Mouse (Mus musculus) urinary bladder, postnatal 4 days (tissue): ENCODE data around the gene Rin1.

Experiments used
- DNase-seq, 2 experiments: peaks; one replicate each; pipeline ENCODE4 v3.0.0; 2021 to 2022; ENCODE audit warnings: low spot score in 2 of 2

Gene Rin1

DNA sequence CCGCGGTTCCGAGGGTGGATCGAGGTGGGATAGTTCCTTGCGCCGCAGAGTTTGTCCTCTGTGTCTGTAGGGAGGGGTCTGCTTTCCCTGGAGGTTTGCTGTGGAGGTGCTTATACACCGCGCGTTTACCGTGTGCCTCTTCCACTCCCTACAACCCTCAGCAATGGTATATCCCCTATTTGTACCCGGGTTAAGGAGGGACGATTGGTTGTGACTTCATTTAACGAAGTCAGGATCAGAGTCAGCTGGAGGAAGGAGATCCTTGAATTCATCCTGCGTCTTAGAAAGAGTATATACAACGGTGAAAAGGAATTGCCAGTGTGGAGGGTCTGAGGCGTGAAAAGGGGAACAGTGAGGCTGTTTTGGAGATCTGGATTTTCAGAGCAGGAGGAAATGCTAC lies 8.7 kb upstream of the Rin1 start:
- no peak for DNase-seq

GRCm38 (mm10) chr19:5045531-5045930 lies 4.8 kb upstream of the Rin1 start:
- DNase-seq: no peak

GRCm38 (mm10) chr19:5048138-5049056 lies 1.9 kb upstream of the Rin1 start:
- DNase-seq: no peak

DNA sequence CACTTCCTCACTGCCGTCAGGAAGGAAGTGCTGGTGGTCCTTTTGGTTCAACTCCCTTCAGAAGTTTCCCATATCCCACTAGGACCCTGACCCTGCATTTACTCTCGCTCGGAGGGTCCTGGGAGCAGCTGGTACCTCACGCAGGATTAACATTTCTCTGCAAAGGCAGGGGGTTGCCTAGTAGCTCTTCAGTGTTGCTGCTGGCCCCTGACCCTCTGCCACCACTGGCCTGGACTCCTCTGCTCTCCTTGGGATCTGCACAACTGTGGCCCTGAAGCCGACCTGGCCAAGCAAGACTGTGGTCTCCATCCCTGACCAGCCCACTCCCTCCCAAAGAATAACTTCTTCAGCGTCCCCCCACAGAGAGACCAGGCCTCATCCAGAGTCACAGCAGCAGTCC lies 956 bp upstream of the Rin1 start:
- DNase-seq: no peak

GRCm38 (mm10) chr19:5051031-5051430 lies 750 bp downstream of the Rin1 start:
- DNase-seq: no peak

DNA sequence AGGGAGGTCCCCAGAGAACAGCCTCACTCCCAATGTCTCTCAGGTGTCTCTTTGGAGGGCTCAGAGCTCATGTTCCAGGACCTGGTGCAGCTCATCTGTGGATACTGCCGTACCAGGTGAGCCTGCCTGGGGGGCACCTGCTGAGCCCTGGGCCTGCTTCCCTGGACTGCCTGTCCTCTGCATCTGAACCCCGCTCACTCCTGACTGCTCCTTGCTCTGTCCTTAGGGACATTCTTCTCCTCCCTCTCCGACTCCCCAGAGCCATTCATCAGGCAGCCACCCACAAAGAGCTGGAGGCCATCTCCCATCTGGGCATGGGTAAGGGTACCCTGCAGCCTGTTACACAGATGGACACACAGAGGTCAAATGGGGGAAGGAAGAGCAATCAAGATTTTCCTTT lies 1.2 kb downstream of the Rin1 start:
- no peak for DNase-seq

DNA sequence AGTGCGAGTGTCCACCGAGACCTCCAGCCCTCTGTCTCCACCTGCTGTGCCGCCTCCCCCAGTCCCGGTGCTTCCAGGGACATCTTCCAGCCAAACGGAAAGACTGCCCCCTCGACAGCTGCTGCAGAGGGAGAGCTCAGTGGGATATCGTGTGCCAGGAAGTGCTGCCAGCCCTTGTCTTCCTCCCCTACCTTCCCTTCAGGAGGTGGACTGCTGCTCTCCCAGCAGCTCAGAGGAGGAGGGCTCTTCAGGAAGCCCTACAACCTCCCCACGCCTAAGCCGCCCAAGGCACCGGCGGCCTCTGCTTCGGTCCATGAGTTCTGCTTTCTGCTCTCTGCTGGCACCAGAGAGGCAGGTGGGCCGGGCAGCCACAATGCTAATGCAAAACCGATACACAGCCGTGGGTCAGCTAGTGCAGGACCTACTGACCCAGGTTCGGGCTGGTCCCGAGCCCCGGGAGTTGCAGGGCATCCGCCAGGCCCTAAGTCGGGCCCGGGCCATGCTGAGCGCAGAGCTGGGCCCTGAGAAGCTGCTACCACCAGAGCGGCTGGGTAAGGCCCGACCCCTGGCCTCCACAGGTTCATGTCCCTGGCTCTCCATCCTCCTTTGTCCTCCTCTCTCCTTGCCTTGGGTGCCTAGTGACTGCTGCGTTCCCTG lies 2.0 kb downstream of the Rin1 start:
- no peak for DNase-seq

DNA sequence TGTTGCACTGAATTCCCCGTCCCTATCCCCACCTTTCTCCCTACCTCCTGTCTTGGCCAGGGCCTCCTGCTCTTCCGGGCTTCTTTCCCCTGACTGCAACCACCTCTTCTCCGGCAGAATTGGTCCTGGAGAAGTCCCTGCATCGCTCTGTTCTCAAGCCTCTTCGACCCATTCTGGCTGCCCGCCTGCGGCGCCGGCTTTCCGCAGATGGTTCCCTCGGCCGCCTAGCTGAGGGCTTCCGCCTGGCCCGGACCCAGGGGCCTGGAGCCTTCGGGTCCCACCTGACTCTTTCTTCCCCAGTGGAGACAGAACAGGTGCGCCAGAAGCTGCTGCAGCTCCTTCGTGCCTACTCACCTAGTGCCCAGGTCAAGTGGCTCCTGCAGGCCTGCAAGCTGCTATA lies 2.6 kb downstream of the Rin1 start:
- no peak for DNase-seq

DNA sequence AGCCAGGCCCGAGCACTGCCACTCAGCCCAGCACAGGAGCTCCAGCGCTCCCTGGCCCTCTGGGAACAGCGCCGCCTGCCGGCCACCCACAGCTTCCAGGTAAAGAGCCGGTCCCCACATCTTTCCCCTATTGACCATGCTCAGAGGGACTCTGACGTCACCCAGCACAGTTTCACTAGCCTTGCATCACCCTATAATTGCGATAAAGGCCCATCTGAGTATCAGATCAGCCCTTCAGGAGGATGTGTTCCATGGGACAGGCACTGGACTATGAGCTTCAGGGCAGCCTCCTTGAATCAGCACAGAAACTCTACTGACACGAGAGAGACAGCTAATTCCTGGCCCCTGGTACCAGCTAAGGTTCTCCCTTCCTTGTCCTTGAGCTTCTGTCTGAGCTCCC lies 3.6 kb downstream of the Rin1 start:
- no peak for DNase-seq

- DNase-seq: no peak
Measured at GRCm38 (mm10) chr19:5056251-5056650, 6.0 kb downstream of the Rin1 start.

DNA sequence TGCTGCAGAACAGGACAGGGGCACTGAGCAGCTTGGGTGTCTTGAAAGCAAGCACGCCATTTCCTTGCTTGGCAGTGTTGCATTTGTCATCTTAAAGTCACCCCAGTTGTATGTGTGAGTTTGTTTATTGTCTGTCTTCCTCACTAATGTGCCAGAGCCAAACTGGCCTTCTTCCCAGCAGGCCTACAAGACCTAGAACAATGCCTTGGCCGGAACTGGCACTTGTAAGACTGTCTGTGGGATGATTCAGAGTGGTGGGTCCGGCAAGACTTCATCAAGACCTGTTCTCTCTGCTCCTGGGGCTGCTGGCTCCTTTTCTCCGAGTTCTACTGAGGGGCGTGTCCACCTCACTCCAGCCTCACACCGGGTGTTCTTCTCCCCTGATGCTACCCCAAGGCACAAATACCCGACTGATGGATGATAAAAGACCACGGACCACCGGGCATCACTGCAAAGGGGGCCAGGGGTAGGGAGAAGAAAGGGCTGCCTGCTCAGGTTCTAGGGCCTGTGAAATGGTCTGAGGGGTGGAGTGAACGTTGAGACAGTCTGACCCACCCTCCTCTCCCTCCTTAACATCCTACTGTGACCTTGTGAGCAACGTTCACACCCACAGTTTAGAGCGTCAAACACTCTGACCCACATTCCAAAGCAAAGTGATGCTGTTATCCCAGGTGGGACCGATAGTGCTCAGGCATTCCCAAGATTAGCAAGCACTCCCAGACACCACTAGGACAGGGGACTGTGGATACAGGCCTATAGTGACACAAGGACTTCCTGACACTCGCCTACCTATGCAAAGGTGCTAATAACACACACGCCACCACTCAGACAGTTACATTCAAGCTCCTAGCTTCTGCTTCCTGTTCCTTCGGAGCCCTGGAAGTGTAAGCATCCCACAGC lies 7.8 kb downstream of the Rin1 start:
- DNase-seq: no peak

DNA sequence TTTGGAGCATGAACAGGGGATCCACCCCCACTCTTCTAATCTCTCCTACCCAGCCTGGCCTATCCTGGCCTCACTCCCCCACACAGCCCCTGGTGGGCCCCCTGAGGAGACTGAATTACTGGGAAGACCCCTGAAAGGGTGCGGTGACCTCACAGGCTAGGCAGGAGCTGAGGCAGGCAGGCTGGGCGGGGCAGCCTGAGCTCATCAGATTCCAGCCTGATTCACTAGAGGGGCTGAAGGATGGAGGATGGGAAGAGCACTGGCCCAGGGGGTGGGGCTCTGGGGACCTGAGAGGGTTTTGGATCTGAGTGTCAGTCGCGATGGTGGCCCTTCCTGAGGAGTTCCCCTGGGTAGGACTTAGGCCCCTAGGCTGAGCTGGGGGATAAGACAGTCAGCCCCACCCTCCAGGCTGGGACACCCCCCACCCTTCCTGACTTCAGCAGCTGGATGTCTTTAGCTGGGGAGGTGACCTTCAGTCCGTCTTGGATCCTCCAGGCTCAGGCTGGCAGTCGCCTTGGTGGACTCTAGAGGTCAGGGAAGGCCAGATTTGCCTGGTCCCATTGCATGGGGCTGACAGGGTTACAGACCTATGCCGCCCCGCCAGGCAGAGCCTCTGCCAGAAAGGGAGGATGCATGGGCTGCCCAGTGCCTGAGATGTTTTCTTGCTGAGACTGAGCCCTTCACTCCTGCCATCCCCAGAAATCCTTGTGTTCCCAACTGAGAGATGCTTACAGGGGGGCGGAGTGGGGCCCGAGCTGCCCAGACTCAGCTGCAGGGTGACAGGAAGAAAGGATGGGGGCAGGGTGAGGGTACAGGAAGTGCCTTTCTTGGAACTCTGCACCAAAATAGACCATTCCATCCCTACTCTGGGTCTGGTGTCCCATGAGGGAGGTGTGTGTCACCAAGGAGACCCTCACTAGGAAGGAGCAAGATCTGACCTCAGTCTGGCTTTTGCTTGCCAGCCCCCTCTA lies 8.8 kb downstream of the Rin1 start:
- DNase-seq: peak in 1 of 2 experiments; percentile 49

- DNase-seq: peak in 1 of 2 experiments; percentile 68
Measured at GRCm38 (mm10) chr19:5060365-5061330, 10.4 kb downstream of the Rin1 start.

DNA sequence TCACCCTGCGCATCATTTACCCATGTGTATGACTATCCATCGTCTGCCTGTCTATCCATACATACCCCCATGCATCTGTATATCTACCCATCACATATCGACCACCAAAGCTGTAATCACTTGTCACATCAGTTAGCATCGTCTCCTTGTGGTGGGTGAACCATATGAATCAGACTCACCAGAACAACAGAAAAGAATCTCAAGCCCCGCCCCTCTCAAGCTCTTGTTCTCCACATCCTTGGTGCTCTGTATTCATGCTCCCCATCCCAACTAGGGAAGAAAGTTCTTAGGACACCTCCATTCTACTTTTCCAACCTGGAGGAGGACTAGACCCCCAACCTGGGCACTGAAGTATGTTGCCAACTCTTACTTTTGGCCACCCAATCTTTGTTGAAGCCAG lies 11.8 kb downstream of the Rin1 start:
- no peak for DNase-seq

DNA sequence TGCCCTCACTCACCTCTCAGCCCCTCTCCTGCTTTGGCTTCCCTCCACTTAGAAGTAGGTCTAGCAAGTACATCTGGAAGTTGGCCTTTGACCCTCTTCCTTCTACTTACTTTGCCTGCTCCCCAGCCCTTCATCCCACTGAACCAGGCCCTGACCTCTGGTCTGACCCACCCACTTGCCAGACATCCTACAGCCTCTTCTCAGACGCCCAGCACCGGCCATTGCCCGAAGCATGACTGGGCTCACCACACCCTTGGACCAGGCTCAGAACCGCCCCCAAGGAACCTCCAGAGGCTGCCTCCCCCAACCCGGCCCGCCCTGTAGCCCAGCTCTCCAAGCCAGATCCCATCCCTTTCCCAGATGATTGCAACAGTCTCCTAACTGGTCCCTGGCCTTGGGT lies 12.2 kb downstream of the Rin1 start:
- DNase-seq: peak in 1 of 2 experiments; percentile 66

DNA sequence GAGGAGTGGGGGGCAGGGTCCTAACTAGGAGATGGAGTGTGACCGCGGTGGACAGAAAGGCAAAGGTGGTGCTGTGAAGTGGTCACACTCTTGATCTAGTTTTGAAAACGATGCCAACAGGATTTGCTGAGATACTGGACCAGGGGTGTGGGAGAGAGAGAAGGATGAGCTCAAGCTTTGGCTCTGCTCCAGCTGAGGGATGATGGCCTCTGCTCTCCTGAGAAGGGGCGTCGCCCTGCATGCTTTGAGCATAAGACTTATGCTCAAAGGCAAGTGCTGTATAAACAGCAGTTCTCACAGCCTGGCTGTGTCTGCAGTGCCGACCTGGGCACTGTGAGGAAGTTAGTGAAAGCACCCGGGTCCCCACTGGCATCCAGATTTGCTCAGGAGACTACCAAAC lies 14.8 kb downstream of the Rin1 start:
- DNase-seq: peak in 1 of 2 experiments; percentile 79

- no peak for DNase-seq
Measured at GRCm38 (mm10) chr19:5067040-5067799, 16.9 kb downstream of the Rin1 start.

DNA sequence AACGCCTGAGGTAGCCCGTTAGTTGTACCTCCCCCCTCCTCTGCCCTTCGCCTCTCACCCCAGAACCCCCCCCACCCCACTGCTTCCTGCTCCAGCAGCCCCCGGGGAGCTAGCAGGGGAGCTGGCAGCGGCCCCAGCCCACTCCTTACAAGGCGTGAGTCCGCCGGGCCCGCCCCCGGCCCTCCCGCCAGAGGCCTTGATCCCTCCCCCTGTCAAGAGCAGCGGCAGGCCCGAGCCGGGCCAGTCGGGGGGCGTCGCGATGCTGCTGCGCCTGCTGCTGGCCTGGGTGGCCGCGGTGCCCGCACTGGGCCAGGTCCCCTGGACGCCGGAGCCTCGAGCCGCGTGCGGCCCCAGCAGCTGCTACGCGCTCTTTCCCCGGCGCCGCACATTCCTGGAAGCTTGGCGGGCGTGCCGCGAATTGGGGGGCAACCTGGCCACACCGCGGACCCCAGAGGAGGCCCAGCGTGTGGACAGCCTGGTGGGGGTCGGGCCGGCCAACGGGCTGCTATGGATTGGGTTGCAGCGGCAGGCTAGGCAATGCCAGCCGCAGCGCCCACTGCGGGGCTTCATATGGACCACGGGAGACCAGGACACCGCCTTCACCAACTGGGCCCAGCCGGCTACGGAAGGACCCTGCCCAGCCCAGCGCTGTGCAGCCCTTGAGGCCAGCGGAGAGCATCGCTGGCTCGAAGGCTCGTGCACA lies 17.7 kb downstream of the Rin1 start, which contains the start of gene Cd248:
Gene Cd248 (plus strand): TSS at position 212 of the 703 bp plus-strand sequence.
- peak; percentile 84 for DNase-seq
